Mouse (Mus musculus): Measurements from ENCODE around the gene Acaca. TPM values are rescaled to one million over a fixed set of nuclear protein-coding genes. Genes with fewer than 3 reads are reported as not detected.

Gene Acaca
- total RNA-seq, 2 experiments from 2014 or later = 13.6 to 26.1 TPM

- intact Hi-C loops (cut with DNase I) = no loop called here
- no peak for DNase-seq
Measured at GRCm38 (mm10) chr11:84434879-84435278, 305.4 kb downstream of the Acaca start.

GRCm38 (mm10) chr11:84440402-84440801 is 310.9 kb downstream of the Acaca start:
- intact Hi-C loops (cut with DNase I) = no loop called here
- DNase-seq = no peak

GRCm38 (mm10) chr11:84442554-84443331 is 313.3 kb downstream of the Acaca start:
- intact Hi-C loops (cut with DNase I) = no loop called here
- DNase-seq = no peak

Other genes starting within 250 kb of the Acaca start
- gene Ddx52, start 187.6 kb upstream of the Acaca start, total RNA-seq (2021) = 10 to 100 TPM; 10.9 to 12.6 TPM
- 10 to 100 TPM; 26.1 to 26.6 TPM for gene Synrg, start 165.2 kb upstream of the Acaca start, total RNA-seq (2021)
- under 1 TPM; 0.50 to 0.73 TPM for gene Dusp14, start 60.4 kb upstream of the Acaca start, total RNA-seq (2021)
- 1 to 10 TPM; 5.9 to 8.2 TPM for gene Tada2a, start 72 bp upstream of the Acaca start, total RNA-seq (2021)
- gene Gm11437, start 37.8 kb downstream of the Acaca start, total RNA-seq (2021) = not detected

Measured in heart, postnatal 36 days (tissue).